Mouse (Mus musculus): ENCODE results near the gene Krt9. TPM values are rescaled to one million over a fixed set of nuclear protein-coding genes. Genes with fewer than 3 reads are reported as not detected.
"Not testable (repeated sequence)": the region's sequence is repeated elsewhere in the genome, so short reads cannot be mapped to it uniquely, and the experiment has no call there.

Gene Krt9
- not detected in 2 replicates for polyA plus RNA-seq (2015; fragmentation: Nextera tagmentation; extraction: Ambion mirVana)

GRCm38 (mm10) chr11:100192992-100193391 lies at the start of gene Krt9:
Gene Krt9 (minus strand): TSS chr11:100193246.
- Histone ChIP-seq H3K36me3 (ENCODE audit: control insufficient read depth, insufficient read depth, low read length) (no peaks in the 10 kb centered on the region), H3K4me2 (ENCODE audit: low read depth, low read length) (no peak within 1 kb of the TSS), H3K9ac (ENCODE audit: low read length) (no peak within 1 kb of the TSS), H3K4me3 (ENCODE audit: low read length) (no peak within 1 kb of the TSS), H3K27ac (ENCODE audit: low read length) (no peak within 1 kb of the TSS), H3K27me3 (ENCODE audit: control insufficient read depth, insufficient read depth, low read depth, low read length) (no peaks in the 10 kb centered on the region), H3K9me3 (ENCODE audit: control insufficient read depth, low read length) (no peaks in the 10 kb centered on the region), H3K4me1 (replicated peaks; ENCODE audit: control insufficient read depth, insufficient read depth, low read length) (no peaks in the 10 kb centered on the region)
- no peak for ATAC-seq (ENCODE audit: low read depth)
- WGBS: 32% methylated on average over 9 of the region's 9 CpGs

- H3K9ac ChIP-seq (ENCODE audit: low read length): not testable (repeated sequence)
Observed at GRCm38 (mm10) chr11:100240272-100240671, 47.2 kb upstream of the Krt9 start.

GRCm38 (mm10) chr11:100221741-100222140 lies 28.7 kb upstream of the Krt9 start:
- ATAC-seq (ENCODE audit: low read depth): no peak
- Histone ChIP-seq H3K9ac (ENCODE audit: low read length) (no peak overlapping the region), H3K4me1 (replicated peaks; ENCODE audit: control insufficient read depth, insufficient read depth, low read length) (no peaks in the 10 kb centered on the region), H3K9me3 (ENCODE audit: control insufficient read depth, low read length) (peaks cover 5% of the 10 kb centered on the region), H3K36me3 (ENCODE audit: control insufficient read depth, insufficient read depth, low read length) (no peaks in the 10 kb centered on the region), H3K27me3 (ENCODE audit: control insufficient read depth, insufficient read depth, low read depth, low read length) (no peaks in the 10 kb centered on the region), H3K27ac (ENCODE audit: low read length) (no peak overlapping the region), H3K4me2 (ENCODE audit: low read depth, low read length) (no peak overlapping the region), H3K4me3 (ENCODE audit: low read length) (no peak overlapping the region)
- WGBS: 65% methylated on average over 8 of the region's 8 CpGs

More at GRCm38 (mm10) chr11:100240272-100240671, 47.2 kb upstream of the Krt9 start:
- not testable (repeated sequence) for ATAC-seq (ENCODE audit: low read depth); H3K27me3 ChIP-seq (ENCODE audit: control insufficient read depth, insufficient read depth, low read depth, low read length); H3K4me2 ChIP-seq (ENCODE audit: low read depth, low read length); H3K4me3 ChIP-seq (ENCODE audit: low read length); H3K9me3 ChIP-seq (ENCODE audit: control insufficient read depth, low read length); H3K27ac ChIP-seq (ENCODE audit: low read length); H3K4me1 ChIP-seq (replicated peaks; ENCODE audit: control insufficient read depth, insufficient read depth, low read length); H3K36me3 ChIP-seq (ENCODE audit: control insufficient read depth, insufficient read depth, low read length)
- 85% methylated on average over 4 of the region's 4 CpGs for WGBS

- Histone ChIP-seq H3K9me3 (ENCODE audit: control insufficient read depth, low read length) (no peaks in the 10 kb centered on the region), H3K27me3 (ENCODE audit: control insufficient read depth, insufficient read depth, low read depth, low read length) (no peaks in the 10 kb centered on the region), H3K4me3 (ENCODE audit: low read length) (no peak overlapping the region), H3K9ac (ENCODE audit: low read length) (no peak overlapping the region), H3K4me2 (ENCODE audit: low read depth, low read length) (no peak overlapping the region), H3K4me1 (replicated peaks; ENCODE audit: control insufficient read depth, insufficient read depth, low read length) (no peaks in the 10 kb centered on the region), H3K27ac (ENCODE audit: low read length) (no peak overlapping the region), H3K36me3 (ENCODE audit: control insufficient read depth, insufficient read depth, low read length) (no peaks in the 10 kb centered on the region)
- ATAC-seq (ENCODE audit: low read depth): no peak
- WGBS: 78% methylated on average over 4 of the region's 4 CpGs
Observed at GRCm38 (mm10) chr11:100219304-100219703, 26.3 kb upstream of the Krt9 start.

GRCm38 (mm10) chr11:100208542-100208941 lies 15.5 kb upstream of the Krt9 start:
- Histone ChIP-seq H3K9me3 (ENCODE audit: control insufficient read depth, low read length) (no peaks in the 10 kb centered on the region), H3K36me3 (ENCODE audit: control insufficient read depth, insufficient read depth, low read length) (no peaks in the 10 kb centered on the region), H3K4me1 (replicated peaks; ENCODE audit: control insufficient read depth, insufficient read depth, low read length) (no peaks in the 10 kb centered on the region), H3K4me3 (ENCODE audit: low read length) (no peak overlapping the region), H3K27ac (ENCODE audit: low read length) (no peak overlapping the region), H3K4me2 (ENCODE audit: low read depth, low read length) (no peak overlapping the region), H3K27me3 (ENCODE audit: control insufficient read depth, insufficient read depth, low read depth, low read length) (no peaks in the 10 kb centered on the region), H3K9ac (ENCODE audit: low read length) (no peak overlapping the region)
- 31% methylated on average over 6 of the region's 6 CpGs for WGBS
- ATAC-seq (ENCODE audit: low read depth): no peak

GRCm38 (mm10) chr11:100207498-100207897 lies 14.5 kb upstream of the Krt9 start, which contains the start of gene Krt14:
Gene Krt14 (minus strand): TSS chr11:100207548.
- Histone ChIP-seq H3K27ac (ENCODE audit: low read length) (no peak within 1 kb of the TSS), H3K9me3 (ENCODE audit: control insufficient read depth, low read length) (no peaks in the 10 kb centered on the region; the same call in 1 of the 2 replicates), H3K9ac (ENCODE audit: low read length) (no peak within 1 kb of the TSS), H3K27me3 (ENCODE audit: control insufficient read depth, insufficient read depth, low read depth, low read length) (no peaks in the 10 kb centered on the region), H3K4me3 (ENCODE audit: low read length) (no peak within 1 kb of the TSS), H3K4me2 (ENCODE audit: low read depth, low read length) (no peak within 1 kb of the TSS), H3K36me3 (ENCODE audit: control insufficient read depth, insufficient read depth, low read length) (no peaks in the 10 kb centered on the region), H3K4me1 (replicated peaks; ENCODE audit: control insufficient read depth, insufficient read depth, low read length) (no peaks in the 10 kb centered on the region)
- no peak for ATAC-seq (ENCODE audit: low read depth)
- 83% methylated on average over 8 of the region's 8 CpGs for WGBS

GRCm38 (mm10) chr11:100203448-100203847 lies 10.4 kb upstream of the Krt9 start:
- H3K27ac ChIP-seq (ENCODE audit: low read length): no peak overlapping the region
- no peak overlapping the region for H3K4me3 ChIP-seq (ENCODE audit: low read length)
- no peak overlapping the region for H3K4me2 ChIP-seq (ENCODE audit: low read depth, low read length)
- no peaks in the 10 kb centered on the region; the same call in 1 of the 2 replicates for H3K9me3 ChIP-seq (ENCODE audit: control insufficient read depth, low read length)
- H3K27me3 ChIP-seq (ENCODE audit: control insufficient read depth, insufficient read depth, low read depth, low read length): no peaks in the 10 kb centered on the region
- 11% methylated on average over 6 of the region's 6 CpGs for WGBS
- H3K36me3 ChIP-seq (ENCODE audit: control insufficient read depth, insufficient read depth, low read length): no peaks in the 10 kb centered on the region
- no peak overlapping the region for H3K9ac ChIP-seq (ENCODE audit: low read length)
- no peak for ATAC-seq (ENCODE audit: low read depth)
- H3K4me1 ChIP-seq (replicated peaks; ENCODE audit: control insufficient read depth, insufficient read depth, low read length): no peaks in the 10 kb centered on the region

- H3K4me3 ChIP-seq (ENCODE audit: low read length): no peak overlapping the region
- no peaks in the 10 kb centered on the region for H3K4me1 ChIP-seq (replicated peaks; ENCODE audit: control insufficient read depth, insufficient read depth, low read length)
- no peak overlapping the region for H3K4me2 ChIP-seq (ENCODE audit: low read depth, low read length)
- H3K27ac ChIP-seq (ENCODE audit: low read length): no peak overlapping the region
- H3K27me3 ChIP-seq (ENCODE audit: control insufficient read depth, insufficient read depth, low read depth, low read length): no peaks in the 10 kb centered on the region
- WGBS: 71% methylated on average over 4 of the region's 4 CpGs
- H3K9me3 ChIP-seq (ENCODE audit: control insufficient read depth, low read length): no peaks in the 10 kb centered on the region; the same call in 1 of the 2 replicates
- no peak for ATAC-seq (ENCODE audit: low read depth)
- H3K36me3 ChIP-seq (ENCODE audit: control insufficient read depth, insufficient read depth, low read length): no peaks in the 10 kb centered on the region
- H3K9ac ChIP-seq (ENCODE audit: low read length): no peak overlapping the region
Observed at GRCm38 (mm10) chr11:100202906-100203305, 9.9 kb upstream of the Krt9 start.

- H3K9me3 ChIP-seq (ENCODE audit: control insufficient read depth, low read length): no peaks in the 10 kb centered on the region; the same call in 1 of the 2 replicates
- 45% methylated on average over 8 of the region's 8 CpGs for WGBS
- ATAC-seq (ENCODE audit: low read depth): no peak
Observed at GRCm38 (mm10) chr11:100200104-100200820, 7.2 kb upstream of the Krt9 start.

More at GRCm38 (mm10) chr11:100200104-100200820, 7.2 kb upstream of the Krt9 start:
- Histone ChIP-seq H3K4me3 (ENCODE audit: low read length) (no peak overlapping the region), H3K9ac (ENCODE audit: low read length) (no peak overlapping the region), H3K4me1 (replicated peaks; ENCODE audit: control insufficient read depth, insufficient read depth, low read length) (no peaks in the 10 kb centered on the region), H3K4me2 (ENCODE audit: low read depth, low read length) (no peak overlapping the region), H3K27ac (ENCODE audit: low read length) (no peak overlapping the region), H3K36me3 (ENCODE audit: control insufficient read depth, insufficient read depth, low read length) (no peaks in the 10 kb centered on the region), H3K27me3 (ENCODE audit: control insufficient read depth, insufficient read depth, low read depth, low read length) (no peaks in the 10 kb centered on the region)
